Mouse (Mus musculus): ENCODE results near the gene Tfam.
A peak's percentile ranks its signal among the peaks of the same experiment; 100 is the strongest.

Gene Tfam

GRCm38 (mm10) chr10:71238240-71238554, at the start of gene Tfam:
TSS of gene Tfam (minus strand) at chr10:71238280.
- no peak for DNase-seq (ENCODE audit: low read depth)

DNA sequence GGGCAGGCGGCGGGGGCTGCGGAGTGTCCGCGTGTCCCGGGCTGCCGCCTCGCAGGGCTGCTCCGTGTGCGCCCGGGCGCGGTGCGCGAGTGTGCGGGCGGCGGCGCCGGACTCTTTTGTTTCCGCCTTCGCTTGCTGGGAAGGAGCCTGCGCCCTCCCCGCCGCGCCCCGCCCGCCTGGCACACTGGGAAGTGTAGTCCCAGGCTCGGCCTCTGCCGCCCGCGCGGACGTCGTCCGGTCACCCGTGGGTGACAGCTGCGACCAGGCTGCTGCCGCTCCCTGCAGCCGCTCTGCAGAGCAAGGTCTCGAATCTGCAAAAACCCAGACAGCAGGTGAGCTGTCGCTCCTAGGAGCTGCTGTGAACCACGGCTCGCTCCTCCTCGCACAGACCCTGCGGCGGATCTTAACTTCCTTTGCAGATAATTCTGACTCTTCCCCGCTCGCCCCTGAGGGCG, 47.1 kb upstream of the Tfam start, which contains the start of gene Ube2d1:
TSS of gene Ube2d1 (minus strand) at position 137 of the 455 bp plus-strand sequence.
- peak; percentile 89 for DNase-seq (ENCODE audit: low read depth)

GRCm38 (mm10) chr10:71284511-71285125, 46.5 kb upstream of the Tfam start:
- DNase-seq (ENCODE audit: low read depth) = peak; percentile 36

- DNase-seq (ENCODE audit: low read depth) = no peak
Measured at GRCm38 (mm10) chr10:71284131-71284510, 46.0 kb upstream of the Tfam start.

DNA sequence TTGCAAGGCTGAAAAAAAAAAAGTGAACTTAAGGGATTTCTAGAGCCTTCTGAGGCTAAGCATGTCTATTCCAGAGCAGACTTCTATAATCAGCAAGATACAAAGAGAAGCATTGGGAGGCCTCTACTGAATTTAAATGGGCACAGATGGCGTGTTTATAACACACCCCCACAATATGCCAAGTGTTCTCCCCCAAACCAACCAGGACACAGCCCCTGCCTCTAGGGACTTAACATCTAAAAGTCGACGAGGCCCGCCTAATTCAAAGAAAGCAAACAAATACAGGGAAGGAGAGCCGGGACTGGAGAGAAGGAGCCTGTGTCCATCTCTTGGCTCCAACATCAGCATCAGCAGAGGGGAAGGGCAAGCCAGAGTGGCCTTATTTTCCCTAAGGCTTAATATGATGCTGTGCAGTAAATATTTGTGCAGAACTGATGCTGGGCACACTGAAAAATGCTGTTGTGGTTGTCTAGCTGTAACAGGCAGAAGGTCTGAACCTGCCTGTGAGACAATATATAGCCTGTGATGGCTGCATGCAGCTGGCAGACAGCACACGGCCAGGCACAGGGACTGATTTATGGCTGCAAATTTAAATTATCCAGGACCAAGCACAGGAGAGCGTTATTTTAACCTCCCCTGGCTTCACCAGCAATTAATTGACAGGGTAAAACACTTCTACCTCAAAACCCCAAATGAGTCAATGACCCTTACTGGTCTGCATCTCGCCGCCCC, 35.1 kb upstream of the Tfam start:
- no peak for DNase-seq (ENCODE audit: low read depth)

DNA sequence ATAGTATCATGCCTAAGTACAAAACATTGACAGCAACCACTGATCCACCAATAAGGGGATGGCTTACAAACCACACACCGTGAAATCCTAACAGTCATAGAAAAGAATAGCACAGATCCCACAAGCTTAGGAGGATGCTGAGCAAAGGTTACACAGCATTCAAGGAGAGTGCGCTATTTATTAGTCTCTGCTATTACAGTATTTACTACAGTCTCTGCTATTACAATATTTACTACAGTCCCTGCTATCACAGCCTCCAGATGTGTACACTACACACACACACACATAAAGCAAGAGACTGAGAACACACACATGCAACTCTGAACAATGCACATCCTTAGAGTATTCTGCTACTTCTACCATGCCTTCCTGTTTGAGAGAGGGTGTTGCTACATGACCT, 29.9 kb upstream of the Tfam start:
- no peak for DNase-seq (ENCODE audit: low read depth)

DNA sequence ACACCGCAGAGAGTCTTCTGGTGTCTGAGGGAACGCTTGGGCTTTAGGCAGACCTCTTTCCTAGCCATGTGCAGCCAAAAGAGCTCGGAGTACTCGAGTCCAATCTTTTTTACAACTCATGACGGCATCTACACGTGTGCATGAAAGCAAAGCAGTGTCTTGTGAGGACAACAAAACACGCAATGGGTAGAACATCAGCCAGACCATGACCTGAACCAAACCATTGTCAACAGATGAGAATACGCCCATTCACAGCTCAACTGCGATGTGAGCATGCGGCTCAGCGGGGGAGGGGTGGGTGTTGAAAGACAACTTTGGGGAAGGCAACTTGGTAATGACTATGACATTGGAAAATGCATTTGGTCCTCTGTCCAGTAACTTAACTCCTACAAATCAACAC, 29.4 kb upstream of the Tfam start:
- no peak for DNase-seq (ENCODE audit: low read depth)

- no peak for DNase-seq (ENCODE audit: low read depth)
Measured at GRCm38 (mm10) chr10:71265067-71265466, 27.0 kb upstream of the Tfam start.

- DNase-seq (ENCODE audit: low read depth) = no peak
Measured at GRCm38 (mm10) chr10:71261637-71262036, 23.6 kb upstream of the Tfam start.

DNA sequence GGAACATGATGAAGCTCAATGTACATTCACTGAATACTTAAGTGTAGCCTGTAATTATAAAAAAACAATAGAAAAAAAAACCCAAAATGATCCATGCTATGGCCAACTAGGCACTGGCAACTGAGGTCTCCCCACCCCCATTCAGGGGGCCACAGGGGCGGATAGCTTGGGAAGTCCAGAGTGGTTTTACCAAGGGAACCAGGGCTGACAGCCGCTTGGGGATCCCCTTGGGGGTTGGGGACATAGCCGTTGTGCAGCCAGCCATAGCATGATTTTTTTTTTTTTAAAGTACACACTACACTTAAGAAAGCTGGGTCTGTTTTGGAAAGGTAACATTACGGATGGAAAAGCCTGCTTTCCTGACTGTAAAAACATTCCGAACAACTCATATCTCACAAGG, 20.9 kb upstream of the Tfam start:
- DNase-seq (ENCODE audit: low read depth) = no peak

DNA sequence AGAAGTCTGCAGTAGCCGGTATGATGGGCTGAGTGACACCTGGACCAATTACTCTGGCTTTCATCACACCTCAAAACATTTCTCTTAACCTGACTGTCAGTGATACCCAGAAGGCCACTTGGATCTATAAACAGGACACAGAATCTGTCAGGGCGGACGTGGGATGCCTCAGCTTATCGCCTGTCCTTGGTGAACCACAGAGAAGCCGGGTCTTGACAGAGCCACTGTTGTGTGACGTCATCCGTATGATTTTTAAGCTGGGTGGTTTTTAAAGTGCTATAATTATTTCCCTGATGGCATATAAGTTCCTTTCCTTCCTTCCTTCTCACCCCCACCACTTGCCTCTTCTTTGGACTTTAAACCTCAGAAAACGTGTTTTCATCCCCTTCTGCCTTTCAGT, 20.4 kb upstream of the Tfam start:
- no peak for DNase-seq (ENCODE audit: low read depth)

DNA sequence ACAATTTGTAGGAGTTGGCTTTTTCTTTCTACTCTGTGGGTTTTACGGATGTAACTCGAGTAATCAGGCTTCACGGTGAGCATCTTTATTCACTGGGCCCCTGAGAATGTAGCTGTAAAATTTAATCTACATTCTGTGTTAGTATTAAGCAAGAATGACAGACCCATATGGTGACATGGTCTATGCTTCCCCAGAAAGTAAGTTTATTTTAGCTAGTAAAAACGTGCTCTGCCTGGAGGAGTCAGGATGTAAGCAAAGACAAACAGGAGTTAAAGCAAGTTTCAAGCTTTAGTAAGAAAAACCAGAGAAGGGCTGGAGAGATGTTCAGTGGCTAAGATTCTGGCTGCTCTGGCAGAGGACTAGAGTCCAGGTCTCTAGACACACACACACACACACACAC, 15.1 kb upstream of the Tfam start:
- no peak for DNase-seq (ENCODE audit: low read depth)

DNA sequence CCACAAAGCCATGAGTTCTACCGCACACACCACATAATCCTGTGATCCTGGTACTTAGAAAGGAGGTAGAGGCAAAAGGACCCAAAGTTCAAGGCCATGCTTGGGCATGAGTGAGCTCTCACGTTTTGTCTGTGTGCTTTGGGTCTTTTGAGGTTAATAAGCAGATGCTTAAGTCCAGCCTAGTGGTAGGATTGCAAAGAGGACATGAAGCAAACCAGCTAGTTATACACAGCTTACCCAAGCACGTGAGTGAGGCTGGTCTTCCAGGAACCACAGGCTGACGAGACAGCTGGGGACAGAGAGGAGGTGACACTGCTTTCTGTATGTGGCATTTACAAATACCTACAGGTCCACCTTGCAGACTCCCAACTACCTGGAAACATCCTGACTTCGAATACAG, 14.3 kb upstream of the Tfam start:
- DNase-seq (ENCODE audit: low read depth) = no peak

- no peak for DNase-seq (ENCODE audit: low read depth)
Measured at GRCm38 (mm10) chr10:71251846-71252245, 13.8 kb upstream of the Tfam start.

GRCm38 (mm10) chr10:71251256-71251655, 13.2 kb upstream of the Tfam start:
- no peak for DNase-seq (ENCODE audit: low read depth)

DNA sequence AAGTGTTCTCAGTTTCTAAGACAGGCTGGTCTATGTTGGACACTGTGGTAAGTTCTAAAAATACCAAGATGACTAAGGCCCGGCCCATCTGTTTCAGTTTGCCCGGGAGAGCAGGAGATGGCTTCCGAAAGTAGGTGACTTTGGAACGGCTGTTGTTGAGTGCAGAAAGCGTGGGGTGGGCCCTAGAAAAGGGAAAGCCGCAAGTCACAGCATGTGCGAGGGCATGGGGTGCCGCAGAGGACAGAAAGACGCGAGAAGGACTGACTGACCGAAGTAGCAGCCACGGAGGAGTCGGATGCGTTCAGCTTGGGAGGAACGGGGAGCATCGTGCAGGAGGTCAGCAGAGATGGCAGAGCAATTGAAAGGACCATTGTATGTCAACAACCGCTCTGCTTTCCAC, 12.4 kb upstream of the Tfam start:
- DNase-seq (ENCODE audit: low read depth) = peak; percentile 38

- DNase-seq (ENCODE audit: low read depth) = no peak
Measured at GRCm38 (mm10) chr10:71249086-71249880, 11.2 kb upstream of the Tfam start.

DNA sequence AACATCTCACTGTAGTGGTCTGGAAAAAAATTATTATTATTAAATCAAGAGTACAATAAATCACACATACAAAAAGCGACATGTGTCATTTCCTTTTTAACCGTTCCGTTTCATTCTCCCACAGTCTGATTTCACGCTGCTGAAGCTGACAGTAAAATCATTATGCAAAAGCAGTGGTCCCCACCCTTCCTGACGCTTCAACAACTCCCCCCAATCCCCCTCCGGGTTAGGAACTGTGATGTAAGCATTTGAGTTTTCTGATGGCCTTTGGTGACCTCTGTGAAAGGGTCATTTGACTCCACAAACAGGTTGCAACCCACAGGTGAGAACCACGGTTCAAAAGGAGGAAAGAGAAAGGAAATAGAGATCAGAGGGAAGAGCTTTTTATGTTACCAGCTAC, 8.9 kb upstream of the Tfam start:
- no peak for DNase-seq (ENCODE audit: low read depth)

DNA sequence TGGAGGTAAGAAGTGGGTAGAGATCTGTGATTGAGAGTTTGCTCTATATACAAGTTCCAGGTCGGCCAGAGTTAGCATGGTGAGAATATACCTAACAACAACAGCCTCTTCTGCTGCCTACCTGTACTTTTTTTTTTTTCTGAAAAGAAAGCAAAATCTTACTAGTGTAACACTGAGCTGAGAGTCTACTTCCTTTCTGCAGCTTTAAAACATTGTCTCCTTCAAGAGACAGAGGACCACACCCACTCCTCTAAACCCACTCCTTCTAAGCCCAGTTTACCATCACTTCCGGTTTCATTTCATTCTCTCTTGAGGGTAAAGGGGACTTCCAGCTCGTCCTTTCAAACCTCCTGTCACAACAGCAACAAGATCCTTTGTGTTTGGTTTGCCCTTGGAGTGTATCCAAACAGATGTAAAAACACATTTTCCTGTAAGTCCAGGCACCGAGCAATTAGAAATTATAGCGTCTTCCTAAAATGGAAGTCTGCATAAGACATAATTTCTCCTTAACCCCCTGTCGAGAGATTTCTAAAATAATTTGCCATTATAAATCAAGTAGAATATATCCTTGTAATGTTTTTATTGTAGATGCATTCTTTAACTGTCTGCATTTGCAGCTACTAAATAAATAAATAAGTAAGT, 1.5 kb upstream of the Tfam start:
- peak; percentile 19 for DNase-seq (ENCODE audit: low read depth)

DNA sequence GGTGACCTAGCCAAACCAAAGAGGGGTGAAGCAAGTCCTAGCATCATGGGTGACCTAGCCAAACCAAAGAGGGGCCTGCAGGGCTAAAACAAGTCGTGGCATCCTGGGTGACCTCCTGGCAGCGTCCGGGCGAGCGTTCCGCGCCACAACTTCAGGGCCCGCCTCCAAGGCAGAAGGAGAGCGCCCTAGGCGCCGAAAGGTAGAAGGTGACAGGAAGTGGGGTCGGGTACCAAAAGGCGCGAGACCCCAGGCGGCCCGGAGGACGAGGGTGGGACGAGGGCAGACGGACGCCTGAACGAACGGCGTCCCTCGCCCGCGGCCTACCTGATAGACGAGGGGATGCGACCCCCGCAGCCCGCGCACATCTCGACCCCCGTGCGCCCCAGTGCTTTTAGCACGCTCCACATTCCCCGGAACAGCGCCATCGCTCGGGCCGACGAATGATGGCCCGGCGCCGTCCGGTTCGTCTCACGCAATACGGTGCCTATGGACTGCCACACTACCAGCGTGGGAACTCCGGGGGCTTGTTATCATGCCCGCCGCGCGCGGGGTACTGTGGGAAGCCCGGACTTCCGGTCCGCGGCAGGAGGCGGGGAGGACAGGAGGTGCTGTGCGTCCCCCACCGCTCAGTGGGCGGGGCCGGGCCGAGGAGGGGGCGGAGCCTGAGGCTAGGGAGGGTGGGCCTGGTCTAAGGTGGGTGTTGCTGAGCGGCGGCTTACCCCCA, 402 bp downstream of the Tfam start:
- DNase-seq (ENCODE audit: low read depth) = peak; percentile 98

GRCm38 (mm10) chr10:71234071-71234470, 4.0 kb downstream of the Tfam start:
- no peak for DNase-seq (ENCODE audit: low read depth)

GRCm38 (mm10) chr10:71225894-71226293, 12.2 kb downstream of the Tfam start:
- peak; percentile 88 for DNase-seq (ENCODE audit: low read depth)
